Mouse (Mus musculus): ENCODE results near the gene Pax4. TPM values are rescaled to one million over a fixed set of nuclear protein-coding genes. Genes with fewer than 3 reads are reported as not detected.

The Pax4 gene
- polyA plus RNA-seq, 1 experiment, result not detected

GRCm38 (mm10) chr6:28474839-28475238, 25.7 kb upstream of the Pax4 start, which contains the start of gene Snd1:
Snd1 (plus strand) TSS chr6:28475139.
- Histone ChIP-seq H3K9me3 (replicated peaks; ENCODE audit: control insufficient read depth, insufficient read depth, low read length, poor library complexity, severe bottlenecking) (no peaks in the 10 kb centered on the region), H3K27me3 (ENCODE audit: control insufficient read depth, insufficient read depth, low read length, poor library complexity, severe bottlenecking) (no peaks in the 10 kb centered on the region), H3K9ac (ENCODE audit: low read depth, poor library complexity, severe bottlenecking) (no peak within 1 kb of the TSS), H3K4me3 (ENCODE audit: low read depth, low read length) (no peak within 1 kb of the TSS), H3K27ac (ENCODE audit: insufficient read depth, low read length) (no peak within 1 kb of the TSS), H3K4me1 (ENCODE audit: control insufficient read depth, insufficient read depth, low read length) (no peaks in the 10 kb centered on the region), H3K36me3 (ENCODE audit: control insufficient read depth, insufficient read depth, low read length, poor library complexity, severe bottlenecking) (no peaks in the 10 kb centered on the region)
- TF ChIP-seq CTCF (IDR thresholded peaks at IDR 0.05; ENCODE audit: low read depth, low read length) (no peak), POLR2A (IDR thresholded peaks at IDR 0.05; ENCODE audit: insufficient read depth, low read length) (no peak), EP300 (IDR thresholded peaks at IDR 0.05; ENCODE audit: insufficient read depth, low read depth, low read length) (no peak)

DNA sequence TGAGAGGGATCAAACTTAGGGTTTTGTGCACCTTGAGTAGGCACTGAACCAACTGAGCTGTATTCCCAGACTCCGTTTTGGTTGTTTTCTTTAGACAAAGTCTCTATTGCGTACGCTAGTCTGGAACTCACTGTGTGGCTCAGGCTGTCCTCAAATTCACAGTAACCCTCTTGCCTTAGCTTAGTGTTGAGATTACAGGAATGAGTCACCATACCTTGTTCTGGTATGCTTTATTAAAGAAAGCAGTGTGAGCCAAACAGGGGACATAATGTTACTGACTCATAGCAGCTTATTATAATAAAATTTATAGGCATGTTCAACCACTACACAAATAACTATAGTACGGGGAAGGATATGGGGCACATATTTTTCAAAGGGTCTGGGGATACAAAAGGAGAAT, 25.1 kb upstream of the Pax4 start:
- no peak overlapping the region for H3K27ac ChIP-seq (ENCODE audit: insufficient read depth, low read length)
- H3K4me3 ChIP-seq (ENCODE audit: low read depth, low read length), result no peak overlapping the region
- TF ChIP-seq CTCF (IDR thresholded peaks at IDR 0.05; ENCODE audit: low read depth, low read length) (no peak), POLR2A (IDR thresholded peaks at IDR 0.05; ENCODE audit: insufficient read depth, low read length) (no peak), EP300 (IDR thresholded peaks at IDR 0.05; ENCODE audit: insufficient read depth, low read depth, low read length) (no peak)
- H3K27me3 ChIP-seq (ENCODE audit: control insufficient read depth, insufficient read depth, low read length, poor library complexity, severe bottlenecking), result no peaks in the 10 kb centered on the region
- no peaks in the 10 kb centered on the region for H3K9me3 ChIP-seq (replicated peaks; ENCODE audit: control insufficient read depth, insufficient read depth, low read length, poor library complexity, severe bottlenecking)
- H3K36me3 ChIP-seq (ENCODE audit: control insufficient read depth, insufficient read depth, low read length, poor library complexity, severe bottlenecking), result no peaks in the 10 kb centered on the region
- H3K4me1 ChIP-seq (ENCODE audit: control insufficient read depth, insufficient read depth, low read length), result no peaks in the 10 kb centered on the region
- no peak overlapping the region for H3K9ac ChIP-seq (ENCODE audit: low read depth, poor library complexity, severe bottlenecking)

GRCm38 (mm10) chr6:28471284-28472035, 22.3 kb upstream of the Pax4 start:
- Histone ChIP-seq H3K9ac (ENCODE audit: low read depth, poor library complexity, severe bottlenecking) (no peak overlapping the region), H3K4me1 (ENCODE audit: control insufficient read depth, insufficient read depth, low read length) (no peaks in the 10 kb centered on the region), H3K9me3 (replicated peaks; ENCODE audit: control insufficient read depth, insufficient read depth, low read length, poor library complexity, severe bottlenecking) (no peaks in the 10 kb centered on the region), H3K4me3 (ENCODE audit: low read depth, low read length) (no peak overlapping the region), H3K27me3 (ENCODE audit: control insufficient read depth, insufficient read depth, low read length, poor library complexity, severe bottlenecking) (no peaks in the 10 kb centered on the region), H3K36me3 (ENCODE audit: control insufficient read depth, insufficient read depth, low read length, poor library complexity, severe bottlenecking) (no peaks in the 10 kb centered on the region), H3K27ac (ENCODE audit: insufficient read depth, low read length) (no peak overlapping the region)
- TF ChIP-seq EP300 (IDR thresholded peaks at IDR 0.05; ENCODE audit: insufficient read depth, low read depth, low read length) (no peak), CTCF (IDR thresholded peaks at IDR 0.05; ENCODE audit: low read depth, low read length) (no peak), POLR2A (IDR thresholded peaks at IDR 0.05; ENCODE audit: insufficient read depth, low read length) (no peak)

DNA sequence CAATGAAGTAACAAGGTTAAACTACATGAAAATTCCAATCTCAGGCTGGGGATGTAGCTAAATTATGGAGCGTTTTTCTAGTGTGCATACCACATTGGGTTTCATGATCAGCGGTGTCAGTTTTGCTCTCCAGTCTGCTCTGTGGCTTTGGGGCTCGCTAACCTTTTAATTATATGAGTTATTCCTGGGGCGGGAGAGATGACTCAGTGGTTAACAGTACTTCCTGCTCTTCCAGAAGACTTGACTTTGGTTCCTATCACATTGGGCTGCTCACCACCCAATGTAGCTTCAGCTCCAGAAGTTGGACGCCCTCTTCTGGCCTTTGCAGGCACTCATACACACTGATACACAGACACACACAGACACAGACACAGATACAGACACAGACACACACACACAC, 21.5 kb upstream of the Pax4 start:
- no peaks in the 10 kb centered on the region for H3K27me3 ChIP-seq (ENCODE audit: control insufficient read depth, insufficient read depth, low read length, poor library complexity, severe bottlenecking)
- no peaks in the 10 kb centered on the region for H3K9me3 ChIP-seq (replicated peaks; ENCODE audit: control insufficient read depth, insufficient read depth, low read length, poor library complexity, severe bottlenecking)
- no peaks in the 10 kb centered on the region for H3K36me3 ChIP-seq (ENCODE audit: control insufficient read depth, insufficient read depth, low read length, poor library complexity, severe bottlenecking)
- no peak overlapping the region for H3K27ac ChIP-seq (ENCODE audit: insufficient read depth, low read length)
- H3K4me3 ChIP-seq (ENCODE audit: low read depth, low read length), result no peak overlapping the region
- no peak overlapping the region for H3K9ac ChIP-seq (ENCODE audit: low read depth, poor library complexity, severe bottlenecking)
- no peaks in the 10 kb centered on the region for H3K4me1 ChIP-seq (ENCODE audit: control insufficient read depth, insufficient read depth, low read length)
- TF ChIP-seq EP300 (IDR thresholded peaks at IDR 0.05; ENCODE audit: insufficient read depth, low read depth, low read length), result no peak
- TF ChIP-seq CTCF (IDR thresholded peaks at IDR 0.05; ENCODE audit: low read depth, low read length), result no peak
- TF ChIP-seq POLR2A (IDR thresholded peaks at IDR 0.05; ENCODE audit: insufficient read depth, low read length), result no peak

DNA sequence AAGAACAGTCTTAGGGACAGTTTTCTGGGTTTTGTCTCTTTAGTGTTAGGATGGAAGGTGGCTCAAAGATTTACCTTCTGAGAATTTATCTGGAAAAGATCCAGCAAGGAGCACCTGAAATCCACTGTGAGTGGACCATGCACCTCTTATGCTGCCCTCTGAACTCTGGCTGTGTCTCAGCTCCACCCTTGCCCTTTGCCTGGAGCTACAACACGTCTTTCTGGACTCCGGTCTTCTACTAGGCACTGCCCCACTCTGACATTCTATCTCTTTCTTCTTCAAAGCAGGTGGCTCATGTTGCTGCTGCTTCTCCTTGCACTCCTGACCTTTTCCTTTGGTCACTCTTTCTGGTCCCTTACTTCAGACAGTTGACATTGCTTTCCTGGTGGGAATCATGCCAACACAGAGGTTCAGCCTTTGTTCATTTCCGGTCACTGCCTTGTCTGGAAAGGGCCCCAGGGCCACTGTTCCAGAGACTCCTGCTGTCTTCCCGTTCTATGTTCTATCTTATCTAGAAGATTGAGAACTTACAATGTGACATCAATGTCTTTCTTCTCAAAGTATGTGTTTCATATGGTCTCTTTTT, 21.0 kb upstream of the Pax4 start:
- Histone ChIP-seq H3K9me3 (replicated peaks; ENCODE audit: control insufficient read depth, insufficient read depth, low read length, poor library complexity, severe bottlenecking) (no peaks in the 10 kb centered on the region), H3K4me1 (ENCODE audit: control insufficient read depth, insufficient read depth, low read length) (no peaks in the 10 kb centered on the region), H3K9ac (ENCODE audit: low read depth, poor library complexity, severe bottlenecking) (no peak overlapping the region), H3K27me3 (ENCODE audit: control insufficient read depth, insufficient read depth, low read length, poor library complexity, severe bottlenecking) (no peaks in the 10 kb centered on the region), H3K27ac (ENCODE audit: insufficient read depth, low read length) (no peak overlapping the region), H3K36me3 (ENCODE audit: control insufficient read depth, insufficient read depth, low read length, poor library complexity, severe bottlenecking) (no peaks in the 10 kb centered on the region), H3K4me3 (ENCODE audit: low read depth, low read length) (no peak overlapping the region)
- no peak for TF ChIP-seq CTCF (IDR thresholded peaks at IDR 0.05; ENCODE audit: low read depth, low read length)

DNA sequence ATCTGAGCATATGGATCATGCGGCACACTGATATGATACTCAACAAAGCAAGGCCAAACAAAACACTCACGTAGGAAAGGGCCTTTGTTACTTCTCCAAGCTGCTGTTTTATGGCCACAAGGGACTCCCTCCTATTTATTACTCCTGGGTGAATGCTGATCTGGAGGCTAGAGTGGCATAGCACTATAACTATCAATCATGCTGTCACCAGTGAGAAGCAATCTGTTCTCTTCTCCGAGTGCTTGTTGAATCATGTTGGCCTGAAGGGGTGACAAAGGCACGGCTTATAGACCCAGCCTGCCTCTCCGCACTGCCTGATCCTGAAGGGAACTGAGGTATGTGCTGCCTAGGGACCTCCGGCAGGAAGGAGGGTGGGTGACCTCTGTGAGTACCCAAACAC, 15.5 kb upstream of the Pax4 start:
- Histone ChIP-seq H3K9me3 (replicated peaks; ENCODE audit: control insufficient read depth, insufficient read depth, low read length, poor library complexity, severe bottlenecking) (no peaks in the 10 kb centered on the region), H3K27ac (ENCODE audit: insufficient read depth, low read length) (no peak overlapping the region), H3K4me1 (ENCODE audit: control insufficient read depth, insufficient read depth, low read length) (no peaks in the 10 kb centered on the region), H3K9ac (ENCODE audit: low read depth, poor library complexity, severe bottlenecking) (no peak overlapping the region), H3K4me3 (ENCODE audit: low read depth, low read length) (no peak overlapping the region), H3K27me3 (ENCODE audit: control insufficient read depth, insufficient read depth, low read length, poor library complexity, severe bottlenecking) (no peaks in the 10 kb centered on the region; the same call in 1 of the 2 replicates), H3K36me3 (ENCODE audit: control insufficient read depth, insufficient read depth, low read length, poor library complexity, severe bottlenecking) (no peaks in the 10 kb centered on the region)
- TF ChIP-seq CTCF (IDR thresholded peaks at IDR 0.05; ENCODE audit: low read depth, low read length) (no peak), POLR2A (IDR thresholded peaks at IDR 0.05; ENCODE audit: insufficient read depth, low read length) (no peak), EP300 (IDR thresholded peaks at IDR 0.05; ENCODE audit: insufficient read depth, low read depth, low read length) (no peak)

Measured in ES-Bruce4 (cell line).